Comparison of ENCODE assay signal across 8 mouse cellular contexts in genomic region chr4:116596978-116597881, GRCm38 (mm10). TPM values are rescaled to one million over a fixed set of nuclear protein-coding genes. Genes with fewer than 3 reads are reported as not detected.
A peak's percentile ranks its signal among the peaks of the same experiment; 100 is the strongest.
DNase-seq lines count a peak whose midpoint lies in the region; ATAC-seq lines count a peak whose summit lies in the region.

No protein-coding gene starts in this region.

- peak overlapping the region; percentile 74 for H3K4me3 ChIP-seq in lung, embryonic 16.5 days (ENCODE audit: low read length)

- peak overlapping the region; percentile 96 for H3K4me2 ChIP-seq in lung, embryonic 16.5 days (ENCODE audit: low read depth, low read length)

- no peaks in the 10 kb centered on the region for H3K27me3 ChIP-seq in lung, embryonic 16.5 days (ENCODE audit: control insufficient read depth, insufficient read depth, low read depth, low read length)

- ATAC-seq in hematopoietic stem cell, adult 5-6 weeks (replicated peaks in 1 of 2; ENCODE audit: insufficient read depth in 1 of 2, low FRiP score in 2 of 2, low TSS enrichment in 1 of 2, low read depth in 1 of 2, poor library complexity in 2 of 2, severe bottlenecking in 2 of 2): peak; percentile 95 to 96
- ATAC-seq in lung, embryonic 16.5 days (ENCODE audit: low read depth): peak; percentile 97

- H3K4me1 ChIP-seq in lung, embryonic 16.5 days (replicated peaks; ENCODE audit: control insufficient read depth, insufficient read depth, low read length): peaks cover 13% of the 10 kb centered on the region

- H3K36me3 ChIP-seq in lung, embryonic 16.5 days (ENCODE audit: control insufficient read depth, insufficient read depth, low read length): peaks cover 22% of the 10 kb centered on the region

- WGBS in lung, embryonic 16.5 days: under 1% methylated on average over 50 of the region's 50 CpGs

- no peaks in the 10 kb centered on the region for H3K9me3 ChIP-seq in lung, embryonic 16.5 days (ENCODE audit: control insufficient read depth, low read length)

- peak; percentile 80 for DNase-seq in MEL-GATA-1-ER (ENCODE audit: extremely low read depth, low read depth)
- DNase-seq in cerebellum, adult 8-10 months: peak; percentile 90
- peak; percentile 91 for DNase-seq in forelimb bud, embryonic 11.5 days (ENCODE audit: low read depth, low spot score)
- DNase-seq in layer of hippocampus, adult 9-10 months (ENCODE audit: low spot score): peak; percentile 77
- DNase-seq in ovary, postnatal 10 days (ENCODE audit: low spot score): peak; percentile 59
- DNase-seq in thymus, postnatal 10 days (ENCODE audit: low spot score in 2 of 2): peak; percentile 18 to 25

- H3K9ac ChIP-seq in lung, embryonic 16.5 days (ENCODE audit: low read length): peak overlapping the region; percentile 71

- peak overlapping the region; percentile 84 for H3K27ac ChIP-seq in lung, embryonic 16.5 days (ENCODE audit: low read length)

RNA-seq across cellular contexts. Expression of gene Ccdc17, which starts 0.8 kb away (rescaled TPM):
- 4.6 and 7.3 TPM in 2 replicates for total RNA-seq in hematopoietic stem cell, adult 5-6 weeks (2017)
- 17.6 and 22.5 TPM in 2 replicates for polyA plus RNA-seq in lung, embryonic 16.5 days (2015; fragmentation: Nextera tagmentation; extraction: Ambion mirVana)

RNA-seq across cellular contexts. Expression of gene Nasp, which starts 30.5 kb away (rescaled TPM):
- total RNA-seq in hematopoietic stem cell, adult 5-6 weeks (2017): 291 and 379 TPM in 2 replicates
- polyA plus RNA-seq in lung, embryonic 16.5 days (2015; fragmentation: Nextera tagmentation; extraction: Ambion mirVana): 101 and 111 TPM in 2 replicates

RNA-seq across cellular contexts. Expression of gene Gpbp1l1, which starts 39.8 kb away (rescaled TPM):
- 190 and 203 TPM in 2 replicates for total RNA-seq in hematopoietic stem cell, adult 5-6 weeks (2017)
- 32.5 and 37.2 TPM in 2 replicates for polyA plus RNA-seq in lung, embryonic 16.5 days (2015; fragmentation: Nextera tagmentation; extraction: Ambion mirVana)

RNA-seq across cellular contexts. Expression of gene Tmem69, which starts 41.5 kb away (rescaled TPM):
- total RNA-seq in hematopoietic stem cell, adult 5-6 weeks (2017): 12.4 and 12.6 TPM in 2 replicates
- 21.2 and 22.1 TPM in 2 replicates for polyA plus RNA-seq in lung, embryonic 16.5 days (2015; fragmentation: Nextera tagmentation; extraction: Ambion mirVana)

RNA-seq across cellular contexts. Expression of gene Akr1a1, which starts 54.2 kb away (rescaled TPM):
- 341 and 616 TPM in 2 replicates for total RNA-seq in hematopoietic stem cell, adult 5-6 weeks (2017)
- 817 and 840 TPM in 2 replicates for polyA plus RNA-seq in lung, embryonic 16.5 days (2015; fragmentation: Nextera tagmentation; extraction: Ambion mirVana)

Comparison
In these comparisons a context has a peak if more than half of its experiments do, and no peak if none do; other contexts are left out.
1. Peak in every context shown above with its lines: DNase-seq, ATAC-seq, H3K4me3 ChIP-seq and H3K27ac ChIP-seq.
2. DNase-seq: peak in every context shown above with its lines; median percentile 91 in forelimb bud, embryonic 11.5 days; 90 in cerebellum, adult 8-10 months; 80 in MEL-GATA-1-ER; 77 in layer of hippocampus, adult 9-10 months; 59 in ovary, postnatal 10 days; 22 in thymus, postnatal 10 days.